Mouse (Mus musculus) retina, postnatal 1 day (tissue): ENCODE data around the gene Crip2.

Experiments
- DNase-seq: peaks from one replicate; pipeline ENCODE4 v3.0.0-alpha.2; 2012

The Crip2 gene

DNA sequence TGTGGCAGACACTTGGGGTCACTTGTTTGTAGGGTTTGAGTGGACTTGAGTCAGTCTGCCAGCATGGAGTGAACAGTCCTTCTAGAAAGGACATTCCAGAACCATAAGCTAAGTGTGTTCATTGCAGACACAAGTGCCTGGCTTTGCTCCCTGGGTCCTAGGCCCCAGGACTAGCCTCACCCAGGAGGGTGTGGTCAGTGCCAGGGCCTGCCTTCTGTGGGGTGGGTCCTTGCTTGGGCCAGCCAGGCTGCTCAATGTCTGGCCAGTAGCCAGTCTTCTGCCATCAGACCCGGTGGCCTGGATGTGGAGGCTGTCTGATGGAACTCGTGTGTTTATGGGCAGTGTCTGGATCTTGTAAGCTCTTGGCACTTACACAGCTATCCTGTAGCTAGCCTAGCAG is 7.5 kb upstream of the Crip2 start:
- no peak for DNase-seq

GRCm38 (mm10) chr12:113133260-113133659 is 6.8 kb upstream of the Crip2 start:
- no peak for DNase-seq

DNA sequence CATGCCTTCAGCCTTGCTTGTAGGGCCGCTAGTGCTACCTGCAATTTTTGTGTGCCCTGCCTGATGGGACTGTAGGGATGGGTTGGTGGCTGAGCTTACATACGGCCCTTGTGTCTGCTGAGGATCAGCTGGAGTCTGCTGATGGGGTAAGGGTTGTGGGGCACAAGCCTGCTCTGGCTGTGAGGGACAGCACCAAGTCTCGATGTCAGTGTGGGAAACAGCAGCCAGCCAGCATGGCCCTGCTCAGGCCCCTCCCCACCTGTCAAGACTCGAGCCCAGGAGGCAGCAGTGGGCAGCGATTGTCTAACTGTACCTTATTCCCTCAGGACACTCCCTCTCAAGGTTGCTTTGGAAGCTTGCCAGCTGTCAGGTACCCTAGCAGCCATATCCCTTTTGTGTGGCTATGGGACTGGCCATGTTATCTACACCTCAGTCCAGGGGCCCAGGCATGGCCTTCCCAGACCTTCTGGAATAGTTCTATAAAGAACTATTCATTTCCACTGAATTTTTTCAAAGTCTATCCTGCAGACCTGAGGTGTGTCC is 6.1 kb upstream of the Crip2 start:
- DNase-seq, result no peak

DNA sequence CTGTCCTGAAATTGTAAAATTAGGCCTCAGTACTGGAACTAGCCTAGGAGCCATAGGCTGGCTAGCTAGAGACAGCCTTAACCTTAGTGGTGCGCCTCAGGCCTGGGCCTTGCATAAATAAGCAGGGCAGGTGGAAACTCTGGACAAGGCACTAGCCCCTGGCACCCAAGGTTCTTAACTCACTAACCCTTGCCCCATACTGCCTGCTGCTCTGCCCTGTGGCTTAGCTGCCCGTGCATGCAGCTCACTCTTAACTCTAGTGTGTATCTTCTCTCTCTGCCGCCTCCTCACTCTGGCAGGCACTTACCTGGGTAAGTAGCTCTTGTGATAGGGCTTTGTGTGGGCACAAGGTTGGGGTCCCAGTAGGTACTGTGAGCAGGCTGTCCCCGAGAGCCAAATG is 5.5 kb upstream of the Crip2 start:
- no peak for DNase-seq

DNA sequence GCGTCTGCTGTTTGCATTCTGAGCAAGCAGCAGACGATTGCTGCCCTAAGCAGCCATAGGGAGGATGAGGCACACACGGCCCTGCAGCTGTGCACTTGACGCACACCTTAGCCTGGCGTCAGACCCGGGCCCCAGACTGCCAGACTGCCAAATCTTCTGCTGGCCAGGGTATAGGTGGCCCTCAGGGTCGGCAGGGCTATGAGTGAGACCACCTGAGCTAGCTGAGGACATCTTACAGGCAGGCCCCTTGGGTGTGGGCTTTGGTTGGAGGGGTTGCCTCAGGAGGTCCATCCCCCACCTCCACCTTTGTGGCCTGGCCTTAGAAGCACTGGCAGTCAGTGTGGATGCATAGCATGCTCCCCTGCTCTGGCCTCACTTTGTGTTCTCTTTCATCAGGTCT is 4.6 kb upstream of the Crip2 start:
- DNase-seq, result no peak

GRCm38 (mm10) chr12:113136492-113137020 is 3.5 kb upstream of the Crip2 start:
- DNase-seq, result no peak

- no peak for DNase-seq
These were observed 2.5 kb upstream of the Crip2 start for GRCm38 (mm10) chr12:113137260-113138213.

GRCm38 (mm10) chr12:113138291-113138690 is 1.7 kb upstream of the Crip2 start:
- no peak for DNase-seq

DNA sequence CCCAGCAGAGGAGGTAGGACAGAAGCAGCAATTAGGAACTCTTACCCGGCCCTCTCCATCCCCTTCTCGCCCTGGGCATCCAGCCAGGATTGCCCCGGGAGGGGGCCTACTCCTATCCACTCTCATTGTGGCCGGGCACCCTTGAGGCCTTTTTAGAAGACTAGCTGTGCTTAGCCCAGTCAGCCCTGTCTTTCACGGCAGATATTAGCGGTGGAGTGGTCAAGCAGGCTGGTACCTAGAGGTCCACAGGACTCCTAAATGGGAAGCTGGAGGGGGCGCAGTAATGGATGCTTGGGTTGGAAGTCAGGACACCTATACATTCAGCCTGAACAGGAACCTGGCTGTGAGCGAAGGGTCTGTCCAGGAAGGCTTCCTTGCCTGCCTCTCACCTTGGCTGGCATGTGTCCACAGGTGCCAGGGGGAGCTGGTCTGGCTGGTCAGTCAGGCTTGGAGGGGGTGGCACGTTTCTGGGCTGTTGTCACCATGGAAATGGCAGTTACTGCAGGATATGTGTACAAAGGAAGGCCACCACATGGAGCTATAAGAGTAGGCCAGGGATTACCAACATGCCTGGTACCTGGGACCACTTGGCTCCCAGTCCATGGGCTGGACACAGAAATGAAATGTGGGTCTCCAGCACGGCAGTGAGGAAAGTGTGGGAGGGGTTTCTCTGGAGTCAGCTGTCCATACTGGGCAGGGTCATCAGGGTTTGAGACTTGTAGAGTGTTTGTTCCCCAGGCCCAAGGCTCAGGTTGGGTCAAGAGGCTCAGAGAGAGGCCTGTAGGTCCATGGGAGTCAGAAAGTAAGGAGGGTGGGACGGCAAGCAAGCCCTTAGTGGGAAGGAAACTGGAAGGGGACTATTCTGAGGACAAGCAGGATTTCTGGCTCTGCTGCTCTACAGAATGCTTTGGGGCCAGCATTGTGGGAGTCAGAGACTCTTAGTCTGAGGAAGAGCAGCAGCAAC is 853 bp upstream of the Crip2 start:
- peak; percentile 50 for DNase-seq

GRCm38 (mm10) chr12:113140616-113141411 is 778 bp downstream of the Crip2 start:
- DNase-seq, result no peak

- DNase-seq, result no peak
These were observed 1.5 kb downstream of the Crip2 start for GRCm38 (mm10) chr12:113141531-113141973.

DNA sequence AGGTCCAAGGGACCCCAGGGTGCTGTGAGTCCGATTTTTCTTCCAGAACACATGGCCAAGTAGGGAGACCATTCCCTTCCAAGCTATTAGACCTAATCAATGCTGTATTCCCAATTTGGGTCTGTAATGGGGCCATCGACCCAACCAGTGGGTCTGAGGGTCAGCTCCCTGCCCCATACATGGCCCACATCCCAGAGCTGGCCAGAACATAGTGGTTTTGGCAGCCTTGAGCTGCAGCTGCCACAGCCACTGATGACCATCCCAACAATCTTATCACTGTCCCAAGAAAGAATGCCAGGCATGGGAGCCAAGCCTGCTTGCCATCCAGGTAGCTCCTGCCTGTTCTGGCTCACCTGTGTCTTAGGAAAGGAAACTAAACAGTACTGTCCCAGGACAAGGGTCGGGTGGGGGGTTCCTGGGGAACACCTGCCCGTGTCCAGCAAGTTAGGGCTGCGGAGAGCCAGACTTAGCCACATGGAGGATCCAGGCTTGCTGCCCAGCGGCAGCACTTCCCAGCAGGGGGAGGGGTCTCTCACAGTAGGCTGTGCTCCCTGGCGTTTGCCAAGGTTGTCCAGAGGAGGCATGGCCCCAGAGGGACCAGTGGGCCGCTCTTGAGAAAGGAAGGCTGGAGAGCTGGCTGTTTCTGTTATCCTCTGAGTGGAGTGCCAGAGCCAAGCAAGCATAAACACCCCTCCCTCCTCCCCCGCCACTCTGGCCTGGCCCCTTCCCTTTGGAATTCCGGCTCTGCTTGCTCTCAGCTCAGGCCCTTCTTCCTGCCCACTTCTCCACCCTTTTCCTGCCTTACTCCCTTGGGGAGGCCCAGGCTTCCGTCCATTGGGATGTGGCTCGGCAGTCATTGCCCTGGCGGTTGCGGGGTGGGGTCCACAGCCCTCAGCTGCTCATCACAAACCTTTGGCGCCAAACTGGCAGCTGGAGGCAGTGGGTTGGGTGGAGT is 2.3 kb downstream of the Crip2 start:
- peak; percentile 70 for DNase-seq

DNA sequence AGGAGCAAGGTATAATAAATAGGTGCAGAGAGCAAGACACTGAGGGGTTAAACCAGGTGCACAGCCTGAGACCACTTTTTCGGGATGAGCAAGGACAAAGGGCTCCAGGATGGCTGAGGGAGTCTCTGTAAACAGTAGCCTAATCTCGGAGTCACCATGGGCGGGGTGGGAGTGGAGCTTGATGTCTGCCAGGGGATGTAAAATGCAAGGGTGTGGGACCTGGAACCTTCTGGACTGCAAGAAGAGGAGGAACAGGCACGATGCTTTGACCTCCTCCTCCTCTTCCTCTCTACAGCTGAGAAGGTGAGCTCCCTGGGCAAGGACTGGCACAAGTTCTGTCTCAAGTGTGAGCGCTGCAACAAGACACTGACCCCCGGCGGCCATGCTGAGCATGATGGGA is 3.1 kb downstream of the Crip2 start:
- no peak for DNase-seq

GRCm38 (mm10) chr12:113144001-113144756 is 4.1 kb downstream of the Crip2 start:
- peak; percentile 63 for DNase-seq

GRCm38 (mm10) chr12:113144886-113145285 is 4.8 kb downstream of the Crip2 start:
- no peak for DNase-seq

- no peak for DNase-seq
These were observed 5.6 kb downstream of the Crip2 start for GRCm38 (mm10) chr12:113145591-113145990.

- peak; percentile 87 for DNase-seq
These were observed 6.3 kb downstream of the Crip2 start, which contains the start of gene Crip1 for GRCm38 (mm10) chr12:113146112-113147057. Gene Crip1, plus strand, starts transcription at chr12:113146316.

DNA sequence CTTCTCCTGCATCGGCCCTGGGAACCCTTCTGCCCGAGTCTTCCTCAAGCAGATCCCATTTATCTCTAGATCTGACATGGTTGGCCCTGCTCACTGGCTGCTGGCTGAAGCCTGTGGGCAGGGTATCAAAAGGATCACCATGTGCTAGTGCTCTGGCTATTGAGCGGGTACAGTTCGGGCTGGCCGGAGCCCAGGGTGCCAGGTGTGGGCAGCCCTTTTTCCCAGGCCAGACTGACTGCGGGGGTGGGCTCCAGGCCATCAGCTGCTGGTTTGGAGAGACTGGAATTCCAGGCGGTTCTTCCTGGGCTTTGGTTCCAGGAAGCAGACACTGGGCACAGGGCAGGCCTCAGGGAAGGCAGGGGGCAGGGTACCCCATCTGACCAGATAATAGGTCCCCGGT is 7.4 kb downstream of the Crip2 start:
- DNase-seq, result no peak
